Mouse (Mus musculus): ENCODE measurements around the gene Ap1b1. TPM values are rescaled to one million over a fixed set of nuclear protein-coding genes. Genes with fewer than 3 reads are reported as not detected.

The Ap1b1 gene
- total RNA-seq, 2 experiments from 2014 or later: 56.5 to 58.9 TPM

- DNase-seq: no peak
These were observed 48.8 kb downstream of the Ap1b1 start for GRCm38 (mm10) chr11:5035421-5035820.

- DNase-seq: peak; percentile 80
These were observed 50.7 kb downstream of the Ap1b1 start for GRCm38 (mm10) chr11:5037146-5037854.

GRCm38 (mm10) chr11:5040585-5040984 lies 54.0 kb downstream of the Ap1b1 start:
- DNase-seq: no peak

- no peak for DNase-seq
These were observed 54.6 kb downstream of the Ap1b1 start for GRCm38 (mm10) chr11:5041144-5041780.

GRCm38 (mm10) chr11:5042645-5043381 lies 56.2 kb downstream of the Ap1b1 start:
- DNase-seq: no peak

- DNase-seq: no peak
These were observed 59.8 kb downstream of the Ap1b1 start for GRCm38 (mm10) chr11:5046321-5046926.

GRCm38 (mm10) chr11:5051629-5052028 lies 65.0 kb downstream of the Ap1b1 start:
- DNase-seq: no peak

GRCm38 (mm10) chr11:5052200-5052854 lies 65.7 kb downstream of the Ap1b1 start:
- no peak for DNase-seq

- DNase-seq: no peak
These were observed 67.5 kb downstream of the Ap1b1 start for GRCm38 (mm10) chr11:5054151-5054550.

- no peak for DNase-seq
These were observed 68.2 kb downstream of the Ap1b1 start for GRCm38 (mm10) chr11:5054874-5055273.

GRCm38 (mm10) chr11:5055945-5056938 lies 69.6 kb downstream of the Ap1b1 start:
- DNase-seq: no peak

GRCm38 (mm10) chr11:5057064-5057463 lies 70.4 kb downstream of the Ap1b1 start:
- DNase-seq: no peak

- no peak for DNase-seq
These were observed 70.9 kb downstream of the Ap1b1 start for GRCm38 (mm10) chr11:5057541-5057855.

- DNase-seq: peak; percentile 64
These were observed 71.4 kb downstream of the Ap1b1 start, which contains the start of gene Rasl10a for GRCm38 (mm10) chr11:5057856-5058641. Gene Rasl10a (plus strand): TSS chr11:5058128.

- no peak for DNase-seq
These were observed 72.2 kb downstream of the Ap1b1 start for GRCm38 (mm10) chr11:5058783-5059182.

- no peak for DNase-seq
These were observed 72.6 kb downstream of the Ap1b1 start for GRCm38 (mm10) chr11:5059230-5059629.

- peak; percentile 58 for DNase-seq
These were observed 73.1 kb downstream of the Ap1b1 start for GRCm38 (mm10) chr11:5059704-5060156.

GRCm38 (mm10) chr11:5060756-5061412 lies 74.3 kb downstream of the Ap1b1 start:
- DNase-seq: peak; percentile 38

- peak; percentile 97 for DNase-seq
These were observed 75.0 kb downstream of the Ap1b1 start for GRCm38 (mm10) chr11:5061413-5062139.

All from adrenal gland, postnatal 10 days (tissue).